Mouse (Mus musculus): ENCODE measurements around the gene Metrn.
A peak's percentile ranks its signal among the peaks of the same experiment; 100 is the strongest.
"Not testable (repeated sequence)": the region's sequence is repeated elsewhere in the genome, so short reads cannot be mapped to it uniquely, and the experiment has no call there.

The Metrn gene

DNA sequence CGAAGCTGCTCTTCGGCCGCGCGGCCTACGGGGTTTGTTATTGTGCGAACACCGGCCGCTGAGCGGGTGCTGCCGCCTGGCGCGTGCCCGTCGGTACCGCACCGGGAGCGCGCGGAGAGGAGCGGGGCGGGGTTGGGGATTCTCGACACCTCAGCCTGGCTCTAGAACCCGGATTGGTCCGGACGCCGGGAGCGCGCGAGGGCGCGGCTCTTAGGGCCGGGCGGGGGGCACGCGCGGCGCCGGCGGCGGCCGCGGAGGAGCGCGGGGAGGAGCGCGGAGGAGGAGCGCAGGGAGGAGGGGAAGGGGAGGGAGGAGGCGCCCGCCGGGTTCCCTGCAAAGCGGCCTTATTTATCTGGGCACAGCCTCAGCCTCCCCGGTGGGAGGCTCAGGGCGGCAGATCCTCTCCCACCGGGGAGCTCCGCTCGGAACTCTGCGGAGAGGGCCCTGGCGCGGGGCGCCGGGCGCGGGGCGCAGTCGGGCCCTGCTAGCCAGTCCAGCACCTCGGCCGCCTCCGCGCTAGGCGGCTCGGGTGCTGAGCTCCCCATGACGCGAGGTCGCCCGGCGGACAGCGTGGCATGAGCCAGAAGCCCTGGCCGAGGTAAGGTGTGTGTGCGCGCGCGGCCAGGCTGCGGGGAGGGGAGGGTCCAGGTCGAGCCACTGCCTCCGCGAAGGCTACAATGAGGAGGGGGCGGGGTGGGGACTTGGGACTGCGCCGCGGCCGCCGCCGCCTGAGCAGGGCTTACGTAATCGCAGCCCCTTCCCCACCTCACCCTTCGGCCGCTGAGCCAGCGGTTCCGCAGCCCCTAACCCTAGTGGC, 12.1 kb upstream of the Metrn start, which contains the start of gene Fbxl16:
Gene Fbxl16, plus strand, starts transcription at position 297 of the 817 bp plus-strand sequence.
- peak; percentile 84 to 90 for DNase-seq (ENCODE audit: low spot score in 2 of 2)

DNA sequence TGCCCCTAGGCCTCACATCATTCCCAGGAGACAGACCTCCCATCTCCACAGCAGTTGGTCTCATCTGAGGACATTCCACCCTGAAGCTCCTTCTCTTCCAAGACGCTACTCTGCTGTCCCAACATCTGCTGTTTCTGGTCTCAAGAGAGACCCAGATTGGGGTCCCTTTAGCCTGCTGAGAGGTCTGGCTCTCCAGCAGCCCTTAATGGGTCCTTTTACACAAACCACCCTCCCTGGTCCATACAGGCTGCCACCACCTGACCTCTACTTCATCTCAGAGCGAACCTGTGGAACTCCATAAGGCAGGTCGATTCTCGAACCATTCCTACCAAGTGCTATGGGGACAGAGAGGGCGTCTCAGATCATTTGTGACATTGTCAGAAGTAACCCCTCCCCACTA, 11.1 kb upstream of the Metrn start:
- DNase-seq (ENCODE audit: low spot score in 2 of 2), result no peak

DNA sequence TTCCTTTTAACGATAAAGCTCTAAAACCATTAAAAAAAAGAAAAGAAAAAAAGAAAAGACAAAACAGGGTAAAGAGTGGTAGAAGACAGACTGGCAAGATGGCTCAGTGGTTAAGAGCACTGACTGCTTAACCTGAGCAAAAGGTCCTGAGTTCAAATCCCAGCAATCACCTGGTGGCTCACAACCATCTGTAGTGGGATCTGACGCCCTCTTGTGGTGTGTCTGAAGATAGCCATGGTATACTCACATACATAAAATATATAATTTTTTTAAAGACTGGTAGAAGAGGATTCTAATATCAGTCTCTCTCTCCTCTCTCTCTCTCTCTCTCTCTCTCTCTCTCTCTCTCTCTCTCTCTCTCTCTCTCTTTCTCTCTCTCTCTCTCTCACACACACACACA, 10.5 kb upstream of the Metrn start:
- DNase-seq (ENCODE audit: low spot score in 2 of 2), result not testable (repeated sequence)

DNA sequence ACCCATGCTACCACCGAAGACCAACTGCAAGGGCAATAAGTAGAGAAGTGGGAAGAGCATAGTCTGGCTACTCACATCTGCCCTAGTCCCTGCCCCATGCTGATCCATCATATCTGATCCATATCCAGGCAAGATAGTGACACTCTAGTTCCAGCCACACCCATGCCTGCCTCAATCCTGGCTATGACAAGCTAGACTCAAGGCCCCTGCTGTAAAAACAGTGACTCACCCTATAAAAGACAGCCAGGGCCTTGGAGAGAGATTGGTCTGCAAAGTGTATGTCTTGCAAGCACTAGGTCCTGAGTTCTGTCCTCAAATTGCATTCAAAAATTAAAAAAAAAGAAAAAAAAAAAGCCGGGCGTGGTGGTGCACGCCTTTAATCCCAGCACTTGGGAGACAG, 9.6 kb upstream of the Metrn start:
- DNase-seq (ENCODE audit: low spot score in 2 of 2), result no peak

DNA sequence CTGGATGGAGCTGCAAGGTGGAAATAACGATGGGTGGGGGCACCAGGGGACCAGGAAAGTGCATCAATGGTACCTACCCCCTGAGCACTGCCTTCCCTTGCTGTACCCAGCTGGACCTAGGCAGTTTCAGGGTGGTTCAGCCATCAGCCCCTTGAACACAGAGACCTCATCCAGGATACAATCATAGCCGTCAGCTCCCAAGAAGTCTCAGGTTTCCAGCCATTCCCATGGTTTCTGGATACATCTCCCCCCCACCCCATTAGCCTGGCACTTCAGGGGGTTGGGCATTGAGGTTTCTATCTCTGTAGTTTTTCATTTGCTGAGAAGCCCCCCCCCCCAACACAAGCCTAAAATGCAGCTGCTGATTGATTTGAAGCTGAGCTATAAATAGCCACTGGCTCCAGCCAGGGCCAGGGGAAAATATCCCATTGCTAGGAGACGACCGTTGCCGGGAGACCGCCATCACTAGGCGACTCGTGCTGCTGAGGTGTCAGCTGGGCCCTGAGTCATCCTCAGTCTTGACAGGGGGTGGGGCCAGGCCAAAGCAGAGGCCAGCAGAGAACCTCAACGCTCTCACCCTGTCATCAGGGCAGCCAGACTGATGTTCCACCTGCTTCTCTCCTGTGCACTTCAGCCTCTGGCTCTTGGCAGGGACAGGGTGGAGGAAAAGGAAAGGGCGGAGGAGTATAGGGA, 6.0 kb upstream of the Metrn start:
- peak; percentile 69 to 86 for DNase-seq (ENCODE audit: low spot score in 2 of 2)

DNA sequence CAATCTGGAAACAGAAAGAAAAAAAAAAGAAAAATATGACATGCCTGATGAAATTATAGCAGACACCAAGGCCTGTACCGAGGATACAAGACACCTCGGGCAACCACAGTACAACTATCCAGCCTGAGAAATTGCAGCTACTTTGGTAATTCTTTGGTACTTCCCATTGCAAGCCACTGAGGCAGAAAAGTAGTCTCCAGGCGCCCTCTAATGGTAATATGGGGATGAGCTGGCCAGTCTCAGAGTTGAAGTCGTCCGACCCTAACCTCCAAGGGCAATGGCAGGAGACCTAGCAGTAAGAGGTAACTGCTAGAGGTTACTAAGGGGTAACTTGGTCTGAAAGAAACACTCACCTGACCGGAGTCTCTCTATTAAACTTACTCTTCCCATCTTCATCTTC, 4.1 kb upstream of the Metrn start:
- peak in 1 of 2 experiments; percentile 81 for DNase-seq (ENCODE audit: low spot score in 2 of 2)

DNA sequence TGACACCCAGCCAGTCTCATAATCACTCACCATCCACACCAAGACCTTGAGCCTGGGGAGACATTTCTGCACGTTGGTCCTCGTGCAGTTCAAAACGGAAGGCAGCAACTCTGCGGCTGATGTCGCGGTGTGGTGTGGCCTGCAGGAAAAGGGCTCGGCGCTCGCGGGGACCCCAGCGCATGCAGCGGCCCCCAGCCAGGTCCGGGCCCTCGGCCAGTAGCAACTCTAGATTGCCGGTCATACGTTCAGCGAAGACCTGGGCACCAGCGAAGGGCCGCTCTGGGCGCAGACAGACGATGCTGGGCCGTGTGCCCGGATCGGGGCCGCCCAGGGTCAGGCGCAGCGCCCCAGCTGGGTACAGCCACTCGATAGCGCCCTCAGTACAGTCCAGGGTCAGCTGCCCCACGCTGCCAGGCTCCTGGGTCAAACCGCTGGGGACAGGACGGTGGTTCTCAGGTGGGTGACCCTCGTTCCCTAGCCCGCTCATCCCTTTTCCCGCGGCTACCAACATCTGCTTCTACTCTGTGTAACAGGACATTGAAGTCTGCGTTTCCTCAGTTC, 645 bp downstream of the Metrn start:
- no peak for DNase-seq (ENCODE audit: low spot score in 2 of 2)

DNA sequence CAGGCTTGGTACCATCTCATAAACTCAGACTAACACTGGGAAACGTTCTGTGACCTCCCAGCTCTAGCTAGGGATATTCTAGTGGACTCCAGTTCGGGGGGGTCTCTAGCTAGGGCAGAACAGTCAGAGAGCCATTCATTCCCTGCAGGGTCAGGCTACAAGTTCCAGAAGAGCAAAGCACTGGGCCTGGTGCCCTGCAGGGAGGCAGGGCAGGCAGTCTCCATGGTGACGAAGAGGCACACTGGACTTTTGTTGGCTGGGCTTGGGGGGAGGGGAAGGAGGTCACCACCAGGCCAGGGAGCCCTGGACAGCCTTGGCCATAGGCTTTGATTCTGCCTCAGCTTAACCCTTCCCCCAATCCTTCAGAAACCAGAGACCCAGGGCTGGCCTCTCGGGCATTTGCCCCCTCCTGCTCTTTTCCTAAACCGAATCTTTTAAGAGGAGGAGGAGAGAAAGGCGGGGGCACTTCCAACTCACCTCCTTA, 1.3 kb downstream of the Metrn start, which contains the start of gene AC134908.4:
Gene AC134908.4, minus strand, starts transcription at position 51 of the 484 bp plus-strand sequence.
- DNase-seq (ENCODE audit: low spot score in 2 of 2), result peak; percentile 67 to 74

DNA sequence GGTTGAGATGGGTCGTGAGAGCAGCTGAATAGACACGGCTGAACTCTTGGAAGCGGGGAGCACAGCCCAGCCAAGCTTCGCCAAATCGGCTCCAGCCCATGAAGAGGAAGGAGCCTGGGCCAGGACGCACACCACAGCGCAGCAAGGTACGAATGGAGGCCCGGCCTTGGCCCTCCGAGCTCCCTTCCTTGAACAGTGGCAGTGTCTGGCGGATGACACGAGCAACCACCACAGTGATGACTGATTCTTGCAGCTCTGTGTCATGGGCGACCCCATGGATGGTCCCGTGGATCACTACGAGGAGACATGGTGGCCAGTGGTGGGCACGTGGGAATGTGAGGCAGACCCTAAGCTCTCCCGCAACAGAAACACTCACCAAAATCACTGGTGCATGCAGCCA, 1.9 kb downstream of the Metrn start:
- DNase-seq (ENCODE audit: low spot score in 2 of 2), result no peak

DNA sequence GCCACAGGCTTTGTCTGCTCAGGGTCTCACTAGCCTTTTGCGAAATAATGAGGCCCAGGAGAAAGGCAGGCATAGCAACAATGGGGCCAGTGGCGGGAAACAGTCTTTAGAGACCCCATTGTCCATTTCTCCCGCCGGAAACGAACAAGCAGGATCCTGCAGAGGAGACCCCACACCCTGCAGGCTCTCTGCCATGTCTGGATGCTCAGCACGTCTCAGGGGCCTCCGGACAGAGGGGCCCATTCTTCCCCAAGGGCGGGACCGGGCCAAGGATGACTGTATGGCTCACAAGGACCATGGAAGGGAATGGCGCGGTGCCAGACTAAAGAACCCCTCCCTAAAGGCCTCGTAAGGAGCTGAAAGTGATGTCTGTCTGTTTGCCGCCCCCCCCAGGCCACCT, 2.7 kb downstream of the Metrn start:
- no peak for DNase-seq (ENCODE audit: low spot score in 2 of 2)

DNA sequence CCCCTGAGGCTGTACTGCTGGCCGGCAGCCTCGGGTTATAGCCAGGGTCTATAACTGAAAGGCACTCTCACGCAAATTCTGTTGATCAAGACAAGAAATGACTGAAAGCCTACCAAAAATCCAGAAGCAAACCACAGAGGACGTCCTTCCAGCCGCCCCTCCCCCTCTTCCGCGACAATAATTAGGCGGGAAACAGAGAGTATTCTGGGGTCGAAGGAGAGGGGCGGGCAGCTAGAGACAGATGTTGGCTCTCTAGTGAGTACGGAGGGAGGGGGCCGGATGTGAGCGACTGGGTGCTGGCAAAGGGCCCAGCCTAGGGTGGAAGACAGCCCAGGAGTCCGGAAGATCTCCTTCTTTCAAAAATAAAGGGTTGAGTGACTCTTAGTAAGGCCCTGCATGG, 4.3 kb downstream of the Metrn start, which contains the start of gene Fam173a:
Gene Fam173a, minus strand, starts transcription at position 287 of the 400 bp plus-strand sequence.
- peak in 1 of 2 experiments; percentile 72 for DNase-seq (ENCODE audit: low spot score in 2 of 2)

DNA sequence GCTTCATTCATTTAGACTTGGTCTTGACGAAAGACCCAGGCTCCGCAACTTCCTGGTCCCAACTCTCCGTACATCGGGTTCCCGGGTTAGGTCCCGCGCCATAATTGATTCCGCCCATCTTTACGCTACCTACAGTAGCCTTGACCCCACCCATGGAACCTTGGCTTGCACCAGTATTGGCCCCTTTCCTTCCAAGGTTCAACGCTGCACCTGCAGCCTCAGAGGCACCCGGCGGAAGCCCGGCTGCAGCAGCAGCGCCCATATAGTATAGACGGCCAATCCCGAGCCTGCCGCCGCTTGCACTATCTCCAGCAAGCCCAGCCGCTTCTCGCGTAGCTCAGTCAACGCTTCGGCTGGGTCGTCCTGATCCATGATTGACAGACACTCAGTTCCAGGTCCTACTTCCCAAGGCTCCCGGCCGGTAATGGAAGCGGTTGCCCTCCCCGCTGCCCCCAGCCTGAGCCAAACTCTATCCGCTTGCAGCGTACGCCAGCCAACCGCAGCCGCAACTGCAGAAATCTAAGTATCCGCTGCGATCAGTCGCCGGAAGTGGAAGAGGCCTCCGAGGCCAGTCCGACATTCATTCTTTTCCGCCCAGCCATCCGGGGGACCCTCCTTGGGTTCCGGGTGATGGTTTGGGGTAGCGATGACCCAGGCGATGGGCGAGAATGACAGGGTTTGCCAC, 5.0 kb downstream of the Metrn start:
- DNase-seq (ENCODE audit: low spot score in 2 of 2), result peak in 1 of 2 experiments; percentile 87

DNA sequence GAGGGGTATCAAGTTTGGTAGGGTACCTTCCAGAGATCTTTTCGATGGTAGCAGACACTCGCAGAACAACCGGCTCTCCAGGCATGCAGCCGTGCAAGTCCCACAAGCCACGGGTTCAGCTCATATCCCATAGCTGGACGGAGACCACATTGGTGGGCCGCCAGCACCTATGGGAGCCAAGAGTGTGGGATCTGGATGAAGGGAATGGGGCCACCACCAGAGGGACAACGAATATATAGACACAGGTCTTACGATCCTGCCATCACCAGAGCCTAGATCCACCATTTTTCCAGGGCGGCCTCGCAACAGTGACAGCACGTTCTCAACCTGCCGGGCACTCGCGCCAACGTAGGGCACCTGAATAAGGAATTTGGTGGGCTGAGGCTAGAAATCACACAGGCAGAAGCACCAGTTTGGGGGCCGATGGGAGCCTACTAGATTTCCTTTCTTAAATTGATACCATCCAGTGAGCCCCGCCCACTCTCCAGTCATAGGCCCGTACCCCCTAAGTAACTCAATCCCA, 5.6 kb downstream of the Metrn start:
- DNase-seq (ENCODE audit: low spot score in 2 of 2), result no peak

DNA sequence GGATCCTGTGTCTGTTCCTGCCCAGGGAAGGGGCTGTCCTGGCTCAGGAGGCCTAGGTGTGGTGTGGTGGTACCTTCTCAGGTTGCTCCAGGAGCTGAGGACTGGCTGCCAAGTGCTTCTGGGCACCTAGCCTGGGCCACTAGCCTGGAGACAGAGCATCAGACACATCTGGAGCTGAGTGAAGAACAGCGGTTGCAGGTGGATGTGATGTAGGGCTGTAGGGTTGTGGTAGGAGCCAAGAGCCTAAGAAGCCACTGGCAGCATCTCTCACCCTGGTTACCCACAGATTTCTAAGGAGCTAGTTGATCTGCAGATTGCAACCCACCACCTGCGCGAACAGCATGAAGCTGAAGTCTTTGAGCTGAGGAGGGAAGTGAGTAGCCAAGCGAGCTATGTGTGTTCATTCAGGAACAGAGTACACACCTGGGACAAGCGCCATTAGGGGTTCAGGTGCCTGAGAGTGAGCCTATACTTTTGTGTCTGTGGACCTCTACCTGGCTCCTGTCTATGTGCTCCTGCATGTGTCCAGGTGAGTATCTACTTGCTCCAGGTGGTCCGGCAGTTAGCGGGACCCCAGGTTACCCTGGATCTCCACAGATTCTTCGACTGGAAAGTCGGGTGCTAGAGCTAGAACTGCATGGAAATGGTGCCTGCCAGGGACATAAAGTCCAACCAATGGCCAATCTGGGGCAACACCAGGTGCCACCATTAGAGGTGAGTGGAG, 10.0 kb downstream of the Metrn start:
- no peak for DNase-seq (ENCODE audit: low spot score in 2 of 2)

DNA sequence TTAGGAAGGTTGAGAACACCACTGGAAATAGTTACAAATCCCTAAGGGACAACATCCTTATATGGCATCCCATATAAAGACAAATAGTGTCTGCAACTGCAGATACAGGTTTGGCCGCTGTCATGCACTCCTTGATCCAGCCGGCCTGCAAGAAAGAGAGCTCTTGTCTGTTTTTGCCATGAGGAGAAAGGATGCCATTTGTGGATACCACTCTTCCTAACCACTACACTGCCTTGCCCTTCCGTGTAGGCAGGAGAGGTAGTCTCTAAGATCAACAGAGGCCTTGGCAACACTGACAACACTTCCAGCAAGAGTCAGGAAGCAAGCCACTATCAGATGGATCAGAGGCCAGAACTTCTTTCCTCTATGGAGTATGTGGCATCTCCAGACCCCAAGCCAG, 10.7 kb downstream of the Metrn start, which contains the start of gene Ccdc78:
Gene Ccdc78, plus strand, starts transcription at position 301 of the 400 bp plus-strand sequence.
- no peak for DNase-seq (ENCODE audit: low spot score in 2 of 2)

DNA sequence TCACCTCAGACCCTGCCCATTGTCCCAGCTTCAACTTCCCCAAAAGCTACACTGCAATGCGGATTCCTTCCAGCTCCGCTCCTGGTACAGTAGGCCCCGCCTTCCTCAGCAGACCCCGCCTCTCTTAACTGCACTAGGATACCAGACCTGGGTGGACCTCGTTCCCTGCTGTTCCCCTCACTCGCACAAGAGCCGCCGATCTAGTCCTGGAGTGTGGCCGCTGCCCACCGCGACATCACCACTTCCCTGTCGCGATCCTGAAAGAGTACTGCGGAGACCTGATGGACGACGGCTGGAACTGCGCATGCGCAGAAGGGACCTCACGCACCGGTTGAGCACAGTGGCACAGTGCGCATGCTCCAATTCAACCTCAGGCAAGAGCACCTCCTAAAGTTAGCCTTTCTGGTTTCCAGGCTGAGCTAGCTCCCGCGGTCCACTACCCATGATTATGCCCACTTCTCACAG, 11.6 kb downstream of the Metrn start, which contains the start of gene Haghl:
Gene Haghl, minus strand, starts transcription at position 393 of the 465 bp plus-strand sequence.
- DNase-seq (ENCODE audit: low spot score in 2 of 2), result peak; percentile 85 to 98

DNA sequence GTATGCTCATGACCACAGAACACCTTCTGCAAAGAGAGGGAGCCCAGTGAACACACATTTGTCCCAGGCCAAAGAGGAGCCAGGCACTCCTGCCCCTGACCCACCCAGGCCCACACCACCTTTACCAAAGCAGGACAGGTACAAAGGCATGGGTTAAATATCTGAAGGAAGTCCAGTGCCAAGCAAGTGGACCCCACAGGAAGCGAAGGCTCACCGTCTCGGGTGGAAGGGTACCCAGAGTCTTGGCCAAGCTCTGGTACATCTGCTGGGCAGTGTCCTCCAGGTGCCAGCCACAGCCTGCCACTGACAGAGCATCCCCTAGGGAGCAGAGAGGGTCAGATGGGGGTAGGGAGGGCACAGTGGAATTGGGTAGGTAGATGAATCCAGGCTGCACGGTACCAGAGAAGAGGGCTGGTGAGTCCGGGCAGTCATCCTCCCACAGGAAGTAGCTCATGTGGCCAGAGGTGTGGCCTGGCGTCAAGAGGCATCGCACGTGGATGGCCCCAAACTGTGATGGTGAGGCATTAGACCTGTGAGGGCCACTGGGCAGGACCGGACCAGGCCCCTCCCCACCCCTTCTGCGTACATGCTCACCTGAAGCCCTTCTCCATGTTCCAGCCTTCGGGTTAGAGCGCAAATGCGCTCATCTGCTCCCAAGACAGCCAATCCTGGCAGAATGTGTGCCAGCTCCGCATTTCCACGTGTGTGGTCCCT, 12.9 kb downstream of the Metrn start:
- no peak for DNase-seq (ENCODE audit: low spot score in 2 of 2)

DNA sequence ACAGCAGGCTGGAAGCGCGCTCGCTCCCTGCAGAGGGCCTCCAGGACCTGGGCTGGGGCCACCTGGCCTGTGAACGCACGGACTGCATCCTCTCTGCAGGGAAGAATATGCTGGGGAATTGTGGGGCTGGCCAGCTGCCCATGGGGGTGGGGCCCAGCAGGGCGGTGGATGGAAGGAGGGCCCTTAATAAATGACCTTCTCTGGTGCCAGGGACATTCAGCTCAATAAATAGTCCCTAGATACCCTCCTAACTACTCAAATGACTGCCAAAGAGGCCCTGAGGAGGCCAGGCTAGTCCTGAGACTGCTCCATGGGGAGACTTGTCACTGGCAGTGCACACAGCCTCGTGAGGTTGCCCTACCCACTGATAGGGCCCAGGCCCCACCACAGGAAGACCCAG, 13.8 kb downstream of the Metrn start:
- no peak for DNase-seq (ENCODE audit: low spot score in 2 of 2)

DNA sequence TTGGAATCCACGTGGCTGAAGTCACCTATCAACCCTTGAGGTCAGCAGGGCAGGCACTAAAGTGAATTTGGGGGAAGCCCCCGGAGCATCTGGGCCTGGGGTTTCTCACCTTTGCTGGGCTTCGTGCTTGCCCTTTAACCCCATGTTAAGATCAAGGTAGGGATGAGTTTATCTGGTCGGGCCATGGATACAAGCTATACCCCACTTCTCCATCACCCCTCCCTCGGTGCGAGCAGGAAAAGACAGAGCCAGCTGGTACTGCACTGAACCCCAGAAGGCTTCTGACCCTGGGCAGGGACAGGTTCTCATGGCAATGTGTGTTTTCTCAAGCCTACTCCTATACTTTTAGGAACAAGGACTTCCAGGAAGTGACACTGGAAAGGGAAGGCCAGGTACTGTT, 15.6 kb downstream of the Metrn start:
- DNase-seq (ENCODE audit: low spot score in 2 of 2), result no peak

DNA sequence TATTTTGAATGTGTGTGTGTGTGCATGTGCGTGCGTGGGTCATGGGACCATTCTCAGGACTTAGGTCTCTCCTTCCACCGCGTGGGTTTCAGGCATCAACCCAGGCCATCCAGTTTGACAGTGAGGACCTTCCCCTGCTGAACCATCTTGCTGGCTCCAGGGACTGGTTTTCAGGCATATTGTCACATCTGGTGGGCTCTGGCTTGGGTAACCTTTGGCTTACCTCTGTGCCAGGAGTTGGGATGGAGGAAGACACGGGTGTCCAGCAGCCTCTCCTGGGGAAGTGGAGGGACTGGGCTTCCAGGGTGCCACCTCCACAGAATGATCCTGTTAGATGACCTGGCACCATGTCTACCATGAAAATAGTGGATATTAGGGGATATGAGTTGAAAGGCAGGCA, 19.0 kb downstream of the Metrn start:
- no peak for DNase-seq (ENCODE audit: low spot score in 2 of 2)

Measured in left cerebral cortex, adult 9 months (tissue).